ENCODE assay signal across 13 mouse cellular contexts in the genomic region with DNA sequence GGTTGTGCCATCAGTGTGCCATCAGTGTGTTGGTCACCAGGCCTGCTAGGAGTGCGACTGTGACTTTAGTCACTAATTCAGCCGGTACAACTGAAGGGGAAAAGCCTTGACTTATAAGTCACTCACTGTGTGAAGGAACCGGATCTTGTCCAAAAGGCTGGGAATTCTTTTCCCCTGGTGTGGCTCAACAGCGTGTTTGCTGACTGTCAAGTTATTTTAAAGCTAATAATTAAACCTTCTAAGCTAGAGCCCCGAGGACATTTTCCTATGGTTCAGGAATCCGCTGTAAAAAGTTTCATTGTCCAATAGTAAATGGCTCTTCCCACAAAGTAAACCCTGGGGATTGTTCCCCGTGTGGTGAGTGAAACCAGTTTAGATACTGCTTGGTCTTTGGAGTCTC.
DNase-seq lines count a peak whose midpoint lies in the region; ATAC-seq and TF ChIP-seq lines count a peak whose summit lies in the region.
"Had no signal": no experiment of that assay in that cellular context is flagged by ENCODE, and none has a peak within 500 bp of the region (broad histone marks: within the 10 kb centered on the region; RNA-seq: fewer than 3 reads in every experiment).

No protein-coding gene starts in this region.

- WGBS in embryonic facial prominence, embryonic 11.5 days: 29% methylated on average over 7 of the region's 7 CpGs
- 31% methylated on average over 7 of the region's 7 CpGs for WGBS in embryonic facial prominence, embryonic 10.5 days
- WGBS in liver, embryonic 14.5 days (ENCODE audit: insufficient replicate concordance): 57% methylated on average over 7 of the region's 7 CpGs
- WGBS in cerebellum, adult 2 months: 76% methylated on average over 7 of the region's 7 CpGs

- no peak overlapping the region for H3K4me2 ChIP-seq in embryonic facial prominence, embryonic 11.5 days (ENCODE audit: low read depth, low read length)
- peak overlapping the region; percentile 86 for H3K4me2 ChIP-seq in liver, embryonic 14.5 days (ENCODE audit: low read depth)

- H3K9ac ChIP-seq in embryonic facial prominence, embryonic 11.5 days (replicated peaks; ENCODE audit: low read length): no peak overlapping the region
- no peak overlapping the region for H3K9ac ChIP-seq in liver, embryonic 14.5 days (replicated peaks)

- ATAC-seq in embryonic facial prominence, embryonic 11.5 days (replicated peaks; ENCODE audit: insufficient number of reproducible peaks, low FRiP score, low TSS enrichment, low read depth): no peak
- ATAC-seq in Patski: peak; percentile 55
- no peak for ATAC-seq in liver, embryonic 14.5 days (ENCODE audit: insufficient read depth)

- 0 out of 2 replicates have a peak, but pooled peaks cover 2% of the 10 kb centered on the region for H3K4me1 ChIP-seq in embryonic facial prominence, embryonic 11.5 days (ENCODE audit: control insufficient read depth, insufficient read depth, low read length)
- peaks cover 51% of the 10 kb centered on the region for H3K4me1 ChIP-seq in embryonic facial prominence, embryonic 10.5 days
- peaks cover 8 to 14% of the 10 kb centered on the region in 2 experiments for H3K4me1 ChIP-seq in liver, embryonic 14.5 days (replicated peaks; ENCODE audit: control insufficient read depth in 2 of 2, insufficient read depth in 2 of 2, low read length in 1 of 2)
- peaks cover 14% of the 10 kb centered on the region for H3K4me1 ChIP-seq in cerebellum, adult 2 months (ENCODE audit: control insufficient read depth, insufficient read depth, low read length)
- H3K4me1 ChIP-seq: megakaryocyte, embryonic 14.5 days had no signal

- POLR2A ChIA-PET in Patski (lab: Charles Lee): interaction anchor here (0.5 to 2.1 kb wide), 5 partner anchors 13 to 55 kb away, joined by 3 to 12 read pairs (median 3); no protein-coding TSS in a partner anchor

- no peak for TF ChIP-seq CTCF in Patski (IDR thresholded peaks at IDR 0.05)
- no peak for TF ChIP-seq CTCF in liver, embryonic 14.5 days (IDR thresholded peaks at IDR 0.05; ENCODE audit: low read depth)
- no peak for TF ChIP-seq CTCF in cerebellum, adult 2 months (IDR thresholded peaks at IDR 0.05; ENCODE audit: borderline replicate concordance, insufficient read depth, low read depth, low read length)
- no peak for TF ChIP-seq CTCF in left cerebral cortex, adult 2 months (IDR thresholded peaks at IDR 0.05)

- intact Hi-C loops in left cerebral cortex, adult 2 months (cut with DNase I): no loop called here

- H3K4me3 ChIP-seq in embryonic facial prominence, embryonic 11.5 days (ENCODE audit: low read depth, low read length): no peak overlapping the region
- H3K4me3 ChIP-seq in embryonic facial prominence, embryonic 10.5 days: no peak overlapping the region
- no peak overlapping the region for H3K4me3 ChIP-seq in liver, embryonic 14.5 days (ENCODE audit: insufficient read depth in 1 of 2, low read depth in 2 of 2, low read length in 2 of 2)
- no peak overlapping the region for H3K4me3 ChIP-seq in cerebellum, adult 2 months (replicated peaks; ENCODE audit: insufficient read depth, low read depth, low read length)
- H3K4me3 ChIP-seq in left cerebral cortex, adult 2 months: no peak overlapping the region
- H3K4me3 ChIP-seq: megakaryocyte, embryonic 14.5 days had no signal

- H3K36me3 ChIP-seq in embryonic facial prominence, embryonic 11.5 days (replicated peaks; ENCODE audit: control insufficient read depth, insufficient read depth, low read depth, low read length): no peaks in the 10 kb centered on the region
- peaks cover 32% of the 10 kb centered on the region for H3K36me3 ChIP-seq in embryonic facial prominence, embryonic 10.5 days (replicated peaks)
- H3K36me3 ChIP-seq in liver, embryonic 14.5 days (replicated peaks; ENCODE audit: control insufficient read depth, insufficient read depth, low read depth): no peaks in the 10 kb centered on the region
- H3K36me3 ChIP-seq: G1E had no signal

- no peaks in the 10 kb centered on the region for H3K9me3 ChIP-seq in embryonic facial prominence, embryonic 11.5 days (replicated peaks; ENCODE audit: control insufficient read depth, low read length)
- H3K9me3 ChIP-seq in embryonic facial prominence, embryonic 10.5 days: no peaks in the 10 kb centered on the region
- H3K9me3 ChIP-seq in liver, embryonic 14.5 days (ENCODE audit: control insufficient read depth, low read length): no peaks in the 10 kb centered on the region

- CTCF ChIA-PET in Patski (lab: Charles Lee): interaction anchor here (1.0 to 2.8 kb wide), 4 partner anchors 12 to 57 kb away, joined by 5 to 11 read pairs (median 8); no protein-coding TSS in a partner anchor

- H3K27ac ChIP-seq in embryonic facial prominence, embryonic 11.5 days (replicated peaks; ENCODE audit: low read depth, low read length): no peak overlapping the region
- no peak overlapping the region for H3K27ac ChIP-seq in embryonic facial prominence, embryonic 10.5 days (replicated peaks)
- H3K27ac ChIP-seq in liver, embryonic 14.5 days: no peak overlapping the region
- H3K27ac ChIP-seq in cerebellum, adult 2 months (ENCODE audit: insufficient read depth, low read length): no peak overlapping the region
- no peak overlapping the region for H3K27ac ChIP-seq in left cerebral cortex, adult 2 months

- in situ Hi-C loops in Patski (cut with MboI; ENCODE audit: low pct_unique_long_range_greater_than_20kb): no loop called here

- H3K27me3 ChIP-seq in embryonic facial prominence, embryonic 11.5 days (ENCODE audit: control insufficient read depth, insufficient read depth, low read length): no peaks in the 10 kb centered on the region
- H3K27me3 ChIP-seq in embryonic facial prominence, embryonic 10.5 days (replicated peaks; ENCODE audit: low read depth, poor library complexity, severe bottlenecking): peaks cover 11% of the 10 kb centered on the region
- no peaks in the 10 kb centered on the region for H3K27me3 ChIP-seq in Patski
- peaks cover 31% of the 10 kb centered on the region for H3K27me3 ChIP-seq in liver, embryonic 14.5 days (ENCODE audit: control insufficient read depth, insufficient read depth, low read length)
- H3K27me3 ChIP-seq in cerebellum, adult 2 months (ENCODE audit: control insufficient read depth, insufficient read depth, low read length): no peaks in the 10 kb centered on the region

- TF ChIP-seq EP300 in liver, embryonic 14.5 days (IDR thresholded peaks at IDR 0.05; ENCODE audit: low read depth): no peak

- TF ChIP-seq POLR2A in cerebellum, adult 2 months (IDR thresholded peaks at IDR 0.05; ENCODE audit: borderline replicate concordance, insufficient read depth, low read length): no peak

- DNase-seq in embryonic facial prominence, embryonic 11.5 days (ENCODE audit: low spot score): peak; percentile 44
- DNase-seq in embryonic facial prominence, embryonic 10.5 days (ENCODE audit: low spot score): no peak
- peak; percentile 95 for DNase-seq in Patski (ENCODE audit: low read depth, low spot score)
- DNase-seq in kidney, adult 9 months: peak; percentile 92
- no peak for DNase-seq in liver, embryonic 14.5 days (ENCODE audit: low read depth in 3 of 3, low spot score in 3 of 3)
- DNase-seq in cerebellum, adult 2 months: no peak
- no peak for DNase-seq in adrenal gland, adult 2 months
- DNase-seq in left cerebral cortex, adult 2 months (ENCODE audit: extremely low spot score in 1 of 2, low spot score in 2 of 2): no peak
- DNase-seq: cerebellum, postnatal 36 days; gastrocnemius, postnatal 10 days; right cerebral cortex, adult 18-20 months had no signal

Comparison
In these comparisons a context has a peak if more than half of its experiments do, and no peak if none do; other contexts are left out.
1. DNase-seq: peak in embryonic facial prominence, embryonic 11.5 days (single experiment), Patski (single experiment) and kidney, adult 9 months (single experiment); none in embryonic facial prominence, embryonic 10.5 days (single experiment), liver, embryonic 14.5 days (0 of 3), cerebellum, adult 2 months (0 of 2), adrenal gland, adult 2 months (single experiment) and left cerebral cortex, adult 2 months (0 of 2).